Mouse (Mus musculus) CD4-positive helper T cell, adult 2 months (primary cell): ENCODE results near the gene Sapcd1.
"Not testable (repeated sequence)": the region's sequence is repeated elsewhere in the genome, so short reads cannot be mapped to it uniquely, and the experiment has no call there.

Experiments used
- DNase-seq: peaks from one replicate; pipeline ENCODE4 v3.0.0-alpha.2; 2012; ENCODE audit warnings: low read depth, missing footprints, low spot score

Gene Sapcd1

GRCm38 (mm10) chr17:35009586-35009985, 18.2 kb downstream of the Sapcd1 start:
- DNase-seq = no peak

- no peak for DNase-seq
Observed at GRCm38 (mm10) chr17:35007387-35007991, 20.3 kb downstream of the Sapcd1 start.

- not testable (repeated sequence) for DNase-seq
Observed at GRCm38 (mm10) chr17:35005902-35006301, 21.9 kb downstream of the Sapcd1 start.

GRCm38 (mm10) chr17:35005158-35005557, 22.7 kb downstream of the Sapcd1 start:
- no peak for DNase-seq

GRCm38 (mm10) chr17:35004075-35004717, 23.6 kb downstream of the Sapcd1 start:
- no peak for DNase-seq

GRCm38 (mm10) chr17:35003022-35003838, 24.6 kb downstream of the Sapcd1 start:
- DNase-seq = no peak

GRCm38 (mm10) chr17:35002153-35002865, 25.5 kb downstream of the Sapcd1 start:
- peak; percentile 51 for DNase-seq

GRCm38 (mm10) chr17:35001452-35002152, 26.2 kb downstream of the Sapcd1 start:
- DNase-seq = peak; percentile 81

- peak; percentile 89 for DNase-seq
Observed at GRCm38 (mm10) chr17:35000717-35001451, 26.9 kb downstream of the Sapcd1 start, which contains the start of gene Vars. Vars (plus strand) TSS chr17:35000987.

- peak; percentile 62 for DNase-seq
Observed at GRCm38 (mm10) chr17:34999871-35000716, 27.7 kb downstream of the Sapcd1 start.

- DNase-seq = no peak
Observed at GRCm38 (mm10) chr17:34998526-34999430, 29.0 kb downstream of the Sapcd1 start.

- DNase-seq = no peak
Observed at GRCm38 (mm10) chr17:34997142-34997483, 30.7 kb downstream of the Sapcd1 start.

- DNase-seq = no peak
Observed at GRCm38 (mm10) chr17:34996411-34997141, 31.2 kb downstream of the Sapcd1 start.

GRCm38 (mm10) chr17:34995927-34996326, 31.9 kb downstream of the Sapcd1 start:
- DNase-seq = not testable (repeated sequence)

GRCm38 (mm10) chr17:34995192-34995591, 32.6 kb downstream of the Sapcd1 start:
- not testable (repeated sequence) for DNase-seq

- DNase-seq = no peak
Observed at GRCm38 (mm10) chr17:34994751-34995150, 33.1 kb downstream of the Sapcd1 start.

GRCm38 (mm10) chr17:34984218-34984617, 43.6 kb downstream of the Sapcd1 start:
- peak; percentile 70 for DNase-seq

- no peak for DNase-seq
Observed at GRCm38 (mm10) chr17:34982328-34982727, 45.5 kb downstream of the Sapcd1 start.
